Mouse (Mus musculus) lung, postnatal 0 days (tissue): ENCODE data around the gene Glul.

Experiments
- CTCF ChIP-seq: IDR thresholded peaks from 2 replicates; pipeline ENCODE4 v1.5.1; 2016; ENCODE audit warnings: antibody characterized with exemption, mild to moderate bottlenecking
- EP300 ChIP-seq: IDR thresholded peaks from 2 replicates; pipeline ENCODE4 v1.6.1; 2016; ENCODE audit warnings: antibody characterized with exemption, mild to moderate bottlenecking, control low read depth

GRCm38 (mm10) chr1:153953797-153954196 lies 54.1 kb downstream of the Glul start:
- TF ChIP-seq CTCF, result no peak
- no peak for TF ChIP-seq EP300
